Mouse (Mus musculus): ENCODE data around the gene Cab39l. TPM values are rescaled to one million over a fixed set of nuclear protein-coding genes. Genes with fewer than 3 reads are reported as not detected.

Cab39l gene
- polyA plus RNA-seq, 1 experiment from 2014 or later, result 28.0 TPM

GRCm38 (mm10) chr14:59506139-59506538, 65.4 kb downstream of the Cab39l start:
- H3K4me2 ChIP-seq (replicated peaks; ENCODE audit: low read depth), result no peak overlapping the region
- H3K9me3 ChIP-seq (ENCODE audit: control insufficient read depth, low read length), result no peaks in the 10 kb centered on the region
- no peak overlapping the region for H3K4me3 ChIP-seq (ENCODE audit: low read depth, low read length)
- no peaks in the 10 kb centered on the region for H3K4me1 ChIP-seq (replicated peaks; ENCODE audit: control insufficient read depth, insufficient read depth)
- no peak overlapping the region for H3K9ac ChIP-seq (ENCODE audit: low read length)
- ATAC-seq (ENCODE audit: low FRiP score, low TSS enrichment) (no peak), DNase-seq (ENCODE audit: low spot score) (no peak)
- 0 out of 2 replicates have a peak, but pooled peaks cover 3% of the 10 kb centered on the region for H3K36me3 ChIP-seq (ENCODE audit: control insufficient read depth, insufficient read depth, low read length)
- H3K27me3 ChIP-seq (ENCODE audit: control insufficient read depth, insufficient read depth, low read length), result no peaks in the 10 kb centered on the region
- 64% methylated on average over 4 of the region's 4 CpGs for WGBS
- TF ChIP-seq CTCF (IDR thresholded peaks at IDR 0.05; ENCODE audit: low read depth) (no peak), EP300 (optimal IDR thresholded peaks at IDR 0.05) (no peak)
- no peak overlapping the region for H3K27ac ChIP-seq (replicated peaks)

GRCm38 (mm10) chr14:59513922-59514444, 73.2 kb downstream of the Cab39l start:
- DNase-seq (ENCODE audit: low spot score), result no peak
- Histone ChIP-seq H3K4me1 (replicated peaks; ENCODE audit: control insufficient read depth, insufficient read depth) (no peaks in the 10 kb centered on the region), H3K27me3 (ENCODE audit: control insufficient read depth, insufficient read depth, low read length) (no peaks in the 10 kb centered on the region), H3K9ac (ENCODE audit: low read length) (no peak overlapping the region), H3K4me2 (replicated peaks; ENCODE audit: low read depth) (no peak overlapping the region), H3K9me3 (ENCODE audit: control insufficient read depth, low read length) (no peaks in the 10 kb centered on the region), H3K4me3 (ENCODE audit: low read depth, low read length) (no peak overlapping the region), H3K36me3 (ENCODE audit: control insufficient read depth, insufficient read depth, low read length) (no peaks in the 10 kb centered on the region), H3K27ac (replicated peaks) (no peak overlapping the region)
- ATAC-seq (ENCODE audit: low FRiP score, low TSS enrichment), result no peak
- TF ChIP-seq EP300 (optimal IDR thresholded peaks at IDR 0.05) (no peak), CTCF (IDR thresholded peaks at IDR 0.05; ENCODE audit: low read depth) (no peak)
- 61% methylated on average over 6 of the region's 6 CpGs for WGBS

DNA sequence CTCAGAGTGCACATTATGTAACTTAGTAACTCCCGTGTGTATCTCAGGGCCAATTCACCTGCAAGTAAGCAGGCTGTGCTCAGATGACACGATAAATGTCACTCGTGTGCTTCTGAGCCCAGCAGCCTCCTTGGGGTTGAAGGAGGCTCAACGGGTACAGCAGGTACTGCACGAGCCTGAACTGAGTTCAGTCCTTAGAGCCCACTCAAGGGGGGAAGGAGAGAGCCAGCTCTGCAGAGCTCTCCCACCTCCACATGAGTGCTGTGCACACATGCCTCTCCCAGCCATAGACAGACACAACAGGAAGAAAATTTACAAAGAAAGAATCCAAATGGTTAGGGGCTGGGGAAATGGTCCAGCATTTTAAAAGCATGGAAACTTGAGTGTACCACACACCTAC, 85.1 kb downstream of the Cab39l start:
- H3K4me1 ChIP-seq (replicated peaks; ENCODE audit: control insufficient read depth, insufficient read depth), result no peaks in the 10 kb centered on the region
- H3K4me2 ChIP-seq (replicated peaks; ENCODE audit: low read depth), result no peak overlapping the region
- H3K27ac ChIP-seq (replicated peaks), result no peak overlapping the region
- ATAC-seq (ENCODE audit: low FRiP score, low TSS enrichment) (no peak), DNase-seq (ENCODE audit: low spot score) (no peak)
- TF ChIP-seq EP300 (optimal IDR thresholded peaks at IDR 0.05), result no peak
- TF ChIP-seq CTCF (IDR thresholded peaks at IDR 0.05; ENCODE audit: low read depth), result no peak
- no peaks in the 10 kb centered on the region; the same call in 1 of the 2 replicates for H3K36me3 ChIP-seq (ENCODE audit: control insufficient read depth, insufficient read depth, low read length)
- no peak overlapping the region for H3K4me3 ChIP-seq (ENCODE audit: low read depth, low read length)
- H3K9ac ChIP-seq (ENCODE audit: low read length), result no peak overlapping the region
- H3K27me3 ChIP-seq (ENCODE audit: control insufficient read depth, insufficient read depth, low read length), result no peaks in the 10 kb centered on the region
- WGBS, result 74% methylated on average over 5 of the region's 5 CpGs
- no peaks in the 10 kb centered on the region for H3K9me3 ChIP-seq (ENCODE audit: control insufficient read depth, low read length)

GRCm38 (mm10) chr14:59530801-59531200, 90.0 kb downstream of the Cab39l start:
- no peak for ATAC-seq (ENCODE audit: low FRiP score, low TSS enrichment)
- Histone ChIP-seq H3K4me2 (replicated peaks; ENCODE audit: low read depth) (no peak overlapping the region), H3K9me3 (ENCODE audit: control insufficient read depth, low read length) (no peaks in the 10 kb centered on the region), H3K27ac (replicated peaks) (no peak overlapping the region), H3K4me3 (ENCODE audit: low read depth, low read length) (no peak overlapping the region), H3K27me3 (ENCODE audit: control insufficient read depth, insufficient read depth, low read length) (no peaks in the 10 kb centered on the region), H3K4me1 (replicated peaks; ENCODE audit: control insufficient read depth, insufficient read depth) (no peaks in the 10 kb centered on the region), H3K9ac (ENCODE audit: low read length) (no peak overlapping the region), H3K36me3 (ENCODE audit: control insufficient read depth, insufficient read depth, low read length) (no peaks in the 10 kb centered on the region; the same call in 1 of the 2 replicates)
- DNase-seq (ENCODE audit: low spot score), result no peak
- no peak for TF ChIP-seq EP300 (optimal IDR thresholded peaks at IDR 0.05)
- WGBS, result 63% methylated on average over 1 of the region's 1 CpGs

DNA sequence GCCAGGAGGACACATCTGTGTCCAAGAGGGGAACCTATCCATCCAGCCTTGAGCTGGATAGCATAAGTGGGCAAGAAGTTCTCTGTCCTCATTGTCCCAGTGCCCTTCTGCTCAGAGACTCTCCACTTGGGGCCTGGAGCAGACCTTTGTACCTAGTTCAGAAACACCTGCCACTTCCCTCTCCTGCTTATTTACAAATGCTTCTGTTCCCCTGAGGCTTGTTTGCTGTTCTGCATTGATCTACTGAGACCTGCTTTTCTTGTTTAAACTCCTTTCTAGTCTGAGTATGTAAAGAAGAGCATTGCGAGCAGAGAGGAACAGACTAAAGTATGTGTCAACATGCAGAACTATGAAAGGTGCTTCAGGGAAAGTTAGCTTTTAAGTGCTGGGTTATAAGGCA, 92.2 kb downstream of the Cab39l start:
- no peak overlapping the region for H3K9ac ChIP-seq (ENCODE audit: low read length)
- no peak overlapping the region for H3K4me3 ChIP-seq (ENCODE audit: low read depth, low read length)
- no peak overlapping the region for H3K4me2 ChIP-seq (replicated peaks; ENCODE audit: low read depth)
- H3K27me3 ChIP-seq (ENCODE audit: control insufficient read depth, insufficient read depth, low read length), result no peaks in the 10 kb centered on the region
- no peak for TF ChIP-seq EP300 (optimal IDR thresholded peaks at IDR 0.05)
- TF ChIP-seq CTCF (IDR thresholded peaks at IDR 0.05; ENCODE audit: low read depth), result no peak
- H3K9me3 ChIP-seq (ENCODE audit: control insufficient read depth, low read length), result no peaks in the 10 kb centered on the region
- no peaks in the 10 kb centered on the region; the same call in 1 of the 2 replicates for H3K36me3 ChIP-seq (ENCODE audit: control insufficient read depth, insufficient read depth, low read length)
- 47% methylated on average over 1 of the region's 1 CpGs for WGBS
- DNase-seq (ENCODE audit: low spot score) (peak; percentile 59), ATAC-seq (ENCODE audit: low FRiP score, low TSS enrichment) (peak; percentile 91)
- peak overlapping the region; percentile 71 for H3K27ac ChIP-seq (replicated peaks)
- no peaks in the 10 kb centered on the region for H3K4me1 ChIP-seq (replicated peaks; ENCODE audit: control insufficient read depth, insufficient read depth)

- Histone ChIP-seq H3K4me2 (replicated peaks; ENCODE audit: low read depth) (no peak overlapping the region), H3K9ac (ENCODE audit: low read length) (no peak overlapping the region), H3K27me3 (ENCODE audit: control insufficient read depth, insufficient read depth, low read length) (no peaks in the 10 kb centered on the region), H3K27ac (replicated peaks) (no peak overlapping the region), H3K9me3 (ENCODE audit: control insufficient read depth, low read length) (no peaks in the 10 kb centered on the region), H3K36me3 (ENCODE audit: control insufficient read depth, insufficient read depth, low read length) (no peaks in the 10 kb centered on the region; the same call in 1 of the 2 replicates), H3K4me1 (replicated peaks; ENCODE audit: control insufficient read depth, insufficient read depth) (no peaks in the 10 kb centered on the region), H3K4me3 (ENCODE audit: low read depth, low read length) (no peak overlapping the region)
- ATAC-seq (ENCODE audit: low FRiP score, low TSS enrichment) (no peak), DNase-seq (ENCODE audit: low spot score) (no peak)
- TF ChIP-seq EP300 (optimal IDR thresholded peaks at IDR 0.05) (no peak), CTCF (IDR thresholded peaks at IDR 0.05; ENCODE audit: low read depth) (no peak)
Measured at GRCm38 (mm10) chr14:59533908-59534307, 93.1 kb downstream of the Cab39l start.
